Mouse (Mus musculus) embryo, embryonic 10.5 days (tissue): Measurements from ENCODE around the gene Trim11.

ENCODE experiments used
- DNase-seq: peaks from one replicate; pipeline ENCODE4 v3.0.0-alpha.2; 2015; ENCODE audit warnings: low spot score

Gene Trim11

GRCm38 (mm10) chr11:58980381-58980990, 2.6 kb downstream of the Trim11 start:
- no peak for DNase-seq

GRCm38 (mm10) chr11:58981541-58982447, 3.9 kb downstream of the Trim11 start:
- no peak for DNase-seq

- DNase-seq, result no peak
These were observed 4.7 kb downstream of the Trim11 start for GRCm38 (mm10) chr11:58982471-58983097.

- DNase-seq, result no peak
These were observed 5.9 kb downstream of the Trim11 start for GRCm38 (mm10) chr11:58983691-58984341.

GRCm38 (mm10) chr11:58984657-58985056, 6.8 kb downstream of the Trim11 start:
- DNase-seq, result no peak

GRCm38 (mm10) chr11:58985299-58985917, 7.5 kb downstream of the Trim11 start:
- no peak for DNase-seq

- no peak for DNase-seq
These were observed 11.3 kb downstream of the Trim11 start for GRCm38 (mm10) chr11:58989166-58989565.

GRCm38 (mm10) chr11:58990141-58990540, 12.2 kb downstream of the Trim11 start:
- DNase-seq, result no peak

GRCm38 (mm10) chr11:58990794-58991193, 12.9 kb downstream of the Trim11 start:
- no peak for DNase-seq

GRCm38 (mm10) chr11:58991911-58992310, 14.0 kb downstream of the Trim11 start:
- DNase-seq, result no peak

- DNase-seq, result no peak
These were observed 15.3 kb downstream of the Trim11 start for GRCm38 (mm10) chr11:58993091-58993670.

- DNase-seq, result peak; percentile 74
These were observed 16.5 kb downstream of the Trim11 start for GRCm38 (mm10) chr11:58994337-58994826.

- DNase-seq, result no peak
These were observed 17.3 kb downstream of the Trim11 start for GRCm38 (mm10) chr11:58995061-58995806.

- no peak for DNase-seq
These were observed 18.0 kb downstream of the Trim11 start for GRCm38 (mm10) chr11:58995807-58996370.

- DNase-seq, result no peak
These were observed 19.6 kb downstream of the Trim11 start for GRCm38 (mm10) chr11:58997541-58997940.

- DNase-seq, result no peak
These were observed 21.3 kb downstream of the Trim11 start for GRCm38 (mm10) chr11:58999158-58999557.

GRCm38 (mm10) chr11:58999830-59000229, 21.9 kb downstream of the Trim11 start:
- DNase-seq, result no peak

- DNase-seq, result no peak
These were observed 22.7 kb downstream of the Trim11 start for GRCm38 (mm10) chr11:59000635-59001034.

GRCm38 (mm10) chr11:59002327-59003079, 24.6 kb downstream of the Trim11 start:
- no peak for DNase-seq
